Comparison of ENCODE assay signal across 23 mouse cellular contexts in the genomic region with DNA sequence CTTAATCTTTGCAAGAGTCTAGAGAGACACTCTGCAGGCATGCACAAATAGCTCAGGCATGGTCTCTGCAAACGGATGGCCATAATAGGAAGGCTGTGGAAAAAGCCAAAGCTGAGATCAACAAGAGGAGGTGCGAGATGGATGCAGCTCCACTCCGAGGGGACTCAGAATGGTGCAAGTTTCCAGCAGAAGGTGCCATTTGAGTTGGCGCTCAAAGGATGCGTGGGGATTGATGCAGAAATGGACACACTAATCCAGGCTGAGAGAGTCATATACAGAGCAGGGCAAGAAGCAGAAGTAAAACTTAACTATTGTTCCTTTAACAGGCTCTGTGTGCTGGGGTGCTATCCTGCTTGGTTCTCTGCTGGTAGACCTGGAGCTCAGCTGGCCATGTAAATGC.
DNase-seq lines count a peak whose midpoint lies in the region; ATAC-seq lines count a peak whose summit lies in the region.
"Had no signal": no experiment of that assay in that cellular context is flagged by ENCODE, and none has a peak within 500 bp of the region (broad histone marks: within the 10 kb centered on the region; RNA-seq: fewer than 3 reads in every experiment).

No protein-coding gene starts in this region.

- intact Hi-C loops in left cerebral cortex, postnatal 10 days (cut with DNase I), result no loop called here
- intact Hi-C loops in left cerebral cortex, postnatal 36 days (cut with DNase I), result no loop called here
- intact Hi-C loops in left cerebral cortex, postnatal 4 days (cut with DNase I), result no loop called here

- DNase-seq in frontal cortex, postnatal 25 days (ENCODE audit: low spot score in 2 of 2), result no peak
- DNase-seq in left cerebral cortex, adult 18-20 months (ENCODE audit: low spot score in 2 of 2), result peak; percentile 48 to 71
- no peak for DNase-seq in left cerebral cortex, postnatal 10 days (ENCODE audit: extremely low spot score in 1 of 2, low spot score in 2 of 2)
- DNase-seq in left cerebral cortex, postnatal 36 days (ENCODE audit: low spot score in 2 of 2), result peak; percentile 56 to 71
- no peak for DNase-seq in left cerebral cortex, postnatal 4 days
- DNase-seq in telencephalon, adult 2 months (ENCODE audit: low read depth, low spot score), result peak; percentile 74
- DNase-seq: adrenal gland, postnatal 10 days; adrenal gland, postnatal 36 days; B cell, adult 2 months; cerebellum, adult 11 months; cerebellum, adult 2 months; cerebellum, postnatal 14 days; gastrocnemius, adult 2 months; gastrocnemius, postnatal 14 days; heart, adult 18-20 months; heart, postnatal 14 days; heart, postnatal 4 days had no signal

- peak; percentile 76 for ATAC-seq in frontal cortex, adult (ENCODE audit: low TSS enrichment)
- ATAC-seq: forebrain, embryonic 13.5 days; forebrain, embryonic 16.5 days; hindbrain, postnatal 0 days; inflammation-experienced regulatory T-cells, adult 6 months; Patski had no signal

Comparison
In these comparisons a context has a peak if more than half of its experiments do, and no peak if none do; other contexts are left out.
1. DNase-seq: peak in left cerebral cortex, adult 18-20 months (2 of 2), left cerebral cortex, postnatal 36 days (2 of 2) and telencephalon, adult 2 months (single experiment); none in frontal cortex, postnatal 25 days (0 of 2), left cerebral cortex, postnatal 10 days (0 of 2) and left cerebral cortex, postnatal 4 days (single experiment).